Mouse (Mus musculus): ENCODE results near the gene Spsb2.
"Not testable (repeated sequence)": the region's sequence is repeated elsewhere in the genome, so short reads cannot be mapped to it uniquely, and the experiment has no call there.

Spsb2 gene

DNA sequence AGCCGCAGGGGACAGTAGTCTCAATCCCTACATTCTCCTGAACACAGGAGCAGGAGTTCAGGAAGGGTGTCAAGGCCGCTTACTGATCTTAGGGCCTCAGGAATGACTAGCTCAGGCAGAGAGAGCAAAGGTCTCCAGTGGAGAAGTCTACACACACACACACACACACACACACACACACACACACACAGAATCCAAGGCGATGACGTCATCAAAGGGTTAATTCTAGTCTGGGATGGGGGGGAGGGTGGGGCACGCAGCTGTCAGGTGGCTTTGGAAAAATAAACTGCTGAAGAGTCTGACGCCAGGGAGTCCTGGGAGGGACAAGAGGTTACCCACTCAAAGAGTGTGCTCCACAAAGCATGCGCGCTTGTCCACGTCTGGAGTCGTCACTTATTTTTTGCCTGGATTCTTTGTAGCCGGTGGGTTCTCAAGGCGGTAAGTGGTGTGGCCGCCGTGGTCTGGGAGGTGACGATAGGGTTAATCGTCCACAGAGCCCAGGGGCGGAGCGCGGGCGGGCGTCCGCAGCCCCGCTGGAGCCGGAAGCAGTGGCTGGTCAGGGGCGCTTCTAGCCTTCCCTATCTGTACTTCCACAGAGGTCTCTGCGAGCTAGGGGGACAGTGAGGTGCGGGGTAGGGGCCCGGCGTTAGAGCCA lies at the start of gene Spsb2:
Gene Spsb2 (plus strand): TSS at position 304 of the 655 bp plus-strand sequence.
- DNase-seq (ENCODE audit: low spot score in 2 of 2): peak; percentile 66 to 73

DNA sequence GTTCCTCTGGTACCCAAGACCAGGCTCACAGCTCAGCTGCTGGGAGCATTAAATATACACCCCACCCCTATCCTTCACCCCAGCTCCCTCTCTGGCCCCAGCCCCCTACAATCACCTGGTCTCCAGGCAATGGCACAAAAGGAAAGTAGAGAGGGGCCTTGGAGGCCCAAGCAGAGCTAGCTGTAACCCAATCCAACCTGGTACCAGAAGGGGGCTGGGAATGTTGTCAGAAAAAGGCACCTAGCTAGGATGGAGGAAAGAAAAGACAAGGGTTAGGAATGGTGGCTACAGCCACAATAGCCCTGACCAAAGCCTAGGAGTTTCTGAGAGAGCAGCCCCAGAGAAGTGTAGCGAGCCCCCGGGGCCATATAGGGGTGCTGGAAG lies 49.6 kb upstream of the Spsb2 start:
- DNase-seq (ENCODE audit: low spot score in 2 of 2): no peak

DNA sequence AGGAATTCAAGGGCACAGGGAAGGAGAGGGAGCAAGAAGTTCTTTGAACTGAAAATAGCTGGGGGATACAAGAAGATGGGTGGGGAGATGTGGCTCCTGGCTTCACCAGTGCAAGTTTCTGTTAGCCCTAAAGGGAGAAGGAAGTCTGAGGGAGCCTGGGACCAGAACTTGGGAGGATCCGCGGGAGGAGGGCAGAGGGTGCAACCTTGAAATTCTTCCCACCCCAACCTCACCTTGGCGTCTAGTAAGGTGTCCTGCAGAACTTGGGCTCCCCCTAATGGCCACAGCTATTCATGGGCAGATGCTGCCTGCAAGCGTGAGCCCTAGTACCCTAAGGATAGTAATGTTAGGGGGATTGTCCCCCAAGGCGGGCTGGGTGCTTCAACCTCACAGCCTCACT lies 49.2 kb upstream of the Spsb2 start:
- peak; percentile 73 to 89 for DNase-seq (ENCODE audit: low spot score in 2 of 2)

DNA sequence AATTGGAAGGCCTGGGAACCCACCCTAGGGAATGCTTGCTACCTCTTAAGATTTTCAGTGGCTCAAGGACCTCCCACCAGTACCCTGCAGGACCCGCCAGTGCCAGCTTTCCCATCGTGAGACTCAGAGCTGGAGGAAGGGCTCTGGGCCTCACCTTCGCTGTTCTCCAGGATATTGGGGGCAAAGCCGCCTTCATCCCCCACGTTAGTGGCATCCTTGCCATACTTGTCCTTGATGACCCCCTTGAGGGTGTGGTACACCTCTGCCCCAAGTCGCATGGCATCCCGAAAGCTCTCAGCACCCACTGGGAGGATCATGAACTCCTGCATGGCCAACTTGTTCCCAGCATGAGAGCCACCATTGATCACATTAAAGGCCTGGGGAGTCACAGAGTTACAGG lies 42.5 kb upstream of the Spsb2 start:
- no peak for DNase-seq (ENCODE audit: low spot score in 2 of 2)

DNA sequence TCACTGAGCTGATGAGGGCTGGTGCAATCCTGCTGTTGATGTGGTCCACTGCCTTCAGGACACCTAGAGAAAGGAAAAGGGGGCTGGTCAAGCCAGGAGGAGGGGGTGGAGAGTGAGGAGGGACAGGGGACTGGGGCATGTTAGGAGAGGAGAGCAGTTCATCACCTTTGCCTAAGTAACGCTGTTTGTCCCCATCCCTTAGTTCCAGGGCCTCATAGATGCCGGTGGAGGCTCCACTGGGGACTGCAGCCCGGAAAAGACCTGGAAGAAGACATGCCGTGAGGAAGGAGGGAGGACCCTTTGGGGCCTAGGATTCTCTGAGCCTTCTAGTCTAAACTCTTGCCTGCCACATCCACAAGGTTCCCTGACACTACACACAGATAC lies 40.9 kb upstream of the Spsb2 start:
- no peak for DNase-seq (ENCODE audit: low spot score in 2 of 2)

DNA sequence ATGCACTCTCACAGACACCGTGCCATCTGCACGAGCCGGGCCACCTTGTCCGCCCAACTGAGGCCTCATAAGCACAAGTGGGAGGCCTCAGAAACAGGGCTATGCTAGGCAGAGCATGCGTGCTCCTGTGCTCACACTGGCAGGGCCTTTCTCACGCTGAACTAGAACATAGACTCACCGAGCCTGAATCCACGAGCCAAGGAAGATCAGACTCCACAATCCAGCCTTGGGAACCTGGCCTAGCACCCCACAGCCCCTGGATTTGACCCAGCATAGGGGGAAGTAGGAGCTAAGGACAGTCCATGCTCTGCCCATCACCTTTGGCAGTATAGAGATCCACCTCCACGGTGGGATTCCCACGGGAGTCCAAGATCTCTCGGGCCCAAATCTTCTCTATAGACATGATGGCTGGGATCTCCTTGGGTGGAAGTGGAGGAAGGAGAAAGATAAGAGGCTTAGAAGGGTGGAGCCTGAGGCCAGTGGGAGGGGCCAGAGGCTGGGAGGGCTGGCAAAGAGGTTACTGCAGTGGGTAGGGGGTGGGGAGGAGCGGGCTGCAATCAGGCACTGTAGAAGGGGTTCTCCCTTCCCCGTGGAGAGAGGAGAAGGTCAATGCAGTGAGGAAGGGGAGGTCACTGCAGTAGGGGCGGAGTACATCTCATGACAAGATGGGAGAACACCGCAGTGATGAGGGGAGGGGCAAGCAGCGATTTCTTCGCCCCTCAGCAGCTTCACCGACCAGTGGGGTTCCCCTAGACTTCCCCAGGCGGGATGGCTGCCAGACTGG lies 40.3 kb upstream of the Spsb2 start:
- DNase-seq (ENCODE audit: low spot score in 2 of 2): no peak

DNA sequence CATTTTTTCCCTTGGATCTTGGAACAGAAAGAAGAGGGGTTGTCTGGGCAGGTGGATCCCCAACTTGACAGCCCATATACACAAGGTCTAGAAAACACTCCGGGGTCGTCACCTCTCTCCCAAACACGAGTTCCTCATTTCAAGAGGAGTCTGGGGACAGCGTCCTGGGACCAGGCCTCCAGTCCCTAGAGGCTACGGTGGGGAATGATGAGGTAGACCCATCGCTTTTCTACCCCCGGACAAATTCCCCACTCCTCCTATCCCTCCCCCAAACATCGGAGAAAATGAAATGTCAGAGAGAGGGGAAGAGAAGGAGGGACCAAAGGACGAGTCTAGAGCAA lies 39.8 kb upstream of the Spsb2 start:
- DNase-seq (ENCODE audit: low spot score in 2 of 2): no peak

DNA sequence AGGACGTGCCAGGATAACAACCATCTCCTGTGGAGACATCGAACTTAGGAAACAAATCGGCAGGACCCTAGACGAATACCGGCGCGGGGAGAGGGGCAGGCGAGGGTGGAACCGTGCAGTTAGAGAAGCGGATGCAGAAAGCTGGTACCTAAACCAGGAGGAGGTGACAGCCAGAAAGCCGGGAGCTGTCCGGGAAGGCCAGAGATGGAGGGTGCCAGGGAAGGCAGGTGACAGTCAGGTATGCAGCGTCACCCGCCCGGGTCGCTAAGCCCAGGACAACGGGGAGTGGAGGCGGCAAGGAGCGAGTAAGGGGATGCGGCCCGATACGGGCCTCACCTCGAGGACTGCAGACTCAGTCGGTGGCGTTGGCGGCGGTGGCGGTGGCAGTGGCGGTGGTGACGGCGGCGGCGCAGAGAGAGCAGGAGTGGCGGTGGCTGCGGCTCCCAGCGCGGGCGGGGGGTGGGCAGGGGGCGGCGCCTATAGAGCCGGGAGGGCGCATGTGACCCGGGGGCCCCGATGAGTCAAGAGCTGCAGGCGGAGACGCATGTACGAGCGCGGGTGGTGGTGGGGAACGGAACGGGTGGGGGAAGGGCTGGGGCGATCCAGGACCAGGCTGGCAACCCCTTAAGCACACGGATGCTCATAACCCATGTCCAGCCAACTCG lies 39.2 kb upstream of the Spsb2 start, which contains the start of gene Eno2:
Gene Eno2 (minus strand): TSS at position 573 of the 665 bp plus-strand sequence.
- DNase-seq (ENCODE audit: low spot score in 2 of 2): peak in 1 of 2 experiments; percentile 41

DNA sequence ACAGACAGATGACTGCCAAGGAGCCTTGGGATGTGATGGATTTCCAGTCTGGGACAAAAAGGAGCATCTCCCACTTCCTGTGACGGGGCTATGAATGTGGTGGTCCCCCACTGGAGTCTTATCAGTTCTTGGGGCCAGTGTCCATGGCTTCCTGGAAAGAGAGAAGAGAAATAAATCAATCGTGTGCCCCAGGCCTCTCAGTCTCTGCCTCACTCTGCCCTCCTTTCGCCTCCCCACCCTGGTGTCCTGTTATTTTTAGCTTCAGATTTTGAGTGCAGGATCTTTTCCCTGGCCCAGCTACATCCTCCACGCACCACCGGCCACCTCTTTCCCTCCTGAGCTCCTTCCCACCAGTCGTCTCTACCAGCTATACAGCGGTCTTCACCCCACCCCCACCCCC lies 38.4 kb upstream of the Spsb2 start:
- no peak for DNase-seq (ENCODE audit: low spot score in 2 of 2)

DNA sequence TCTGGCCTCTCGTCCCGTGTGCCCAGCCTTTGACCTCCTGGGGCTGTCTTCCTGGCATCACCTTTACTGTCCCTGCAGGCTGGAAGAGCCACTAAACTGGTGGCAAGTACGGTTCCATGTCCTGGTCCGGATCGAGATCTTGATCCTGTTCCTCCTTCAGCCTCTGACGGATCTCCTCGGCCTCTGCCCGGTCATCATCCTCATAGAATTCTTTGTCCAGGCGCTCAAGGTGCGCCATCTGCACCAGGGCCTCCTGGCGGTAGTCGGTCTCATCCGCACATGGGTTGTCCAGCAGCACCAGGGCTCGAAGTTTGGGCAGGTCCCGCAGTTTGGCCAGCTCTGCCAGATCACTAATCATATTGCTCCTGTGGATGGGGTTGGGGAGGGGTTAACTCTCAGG lies 38.0 kb upstream of the Spsb2 start:
- DNase-seq (ENCODE audit: low spot score in 2 of 2): no peak

DNA sequence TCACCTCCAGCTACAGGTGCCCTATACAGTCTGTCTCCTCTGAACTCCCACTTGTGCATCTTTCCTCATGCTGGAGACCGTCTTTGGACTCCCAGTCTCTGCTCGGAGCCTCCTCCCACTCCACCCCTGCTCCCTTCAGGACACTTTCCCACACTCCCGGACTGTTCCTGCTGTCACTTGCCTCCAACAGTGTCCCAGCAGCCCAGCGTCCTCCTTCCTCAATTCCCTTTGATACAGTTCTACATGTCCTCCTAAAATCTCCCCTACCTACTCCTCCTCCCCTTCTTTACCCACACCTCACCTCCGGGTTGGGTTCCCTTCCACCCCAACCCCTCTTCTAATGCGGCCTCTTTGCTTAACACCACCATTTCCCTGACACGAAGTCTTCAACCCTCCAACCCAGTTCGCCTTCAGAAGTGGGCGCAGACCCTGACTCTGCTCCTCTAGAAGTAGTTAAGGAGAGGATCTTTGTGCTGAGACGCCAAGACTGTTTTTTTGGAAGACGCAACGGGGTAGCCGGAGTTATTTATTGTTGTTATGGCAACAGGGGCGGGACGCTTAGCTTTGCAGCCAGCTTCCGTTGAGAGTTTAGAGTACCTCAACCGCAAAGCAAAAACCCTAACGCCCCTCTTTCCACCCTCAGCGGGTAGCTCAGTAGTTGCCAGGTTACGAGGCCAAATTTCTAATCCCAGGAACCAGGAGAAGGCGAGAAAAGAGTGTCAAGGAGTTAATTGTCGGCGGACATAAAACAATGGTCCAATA lies 29.1 kb upstream of the Spsb2 start, which contains the start of gene Lrrc23:
Gene Lrrc23 (minus strand): TSS at position 506 of the 762 bp plus-strand sequence.
- peak in 1 of 2 experiments; percentile 44 for DNase-seq (ENCODE audit: low spot score in 2 of 2)

DNA sequence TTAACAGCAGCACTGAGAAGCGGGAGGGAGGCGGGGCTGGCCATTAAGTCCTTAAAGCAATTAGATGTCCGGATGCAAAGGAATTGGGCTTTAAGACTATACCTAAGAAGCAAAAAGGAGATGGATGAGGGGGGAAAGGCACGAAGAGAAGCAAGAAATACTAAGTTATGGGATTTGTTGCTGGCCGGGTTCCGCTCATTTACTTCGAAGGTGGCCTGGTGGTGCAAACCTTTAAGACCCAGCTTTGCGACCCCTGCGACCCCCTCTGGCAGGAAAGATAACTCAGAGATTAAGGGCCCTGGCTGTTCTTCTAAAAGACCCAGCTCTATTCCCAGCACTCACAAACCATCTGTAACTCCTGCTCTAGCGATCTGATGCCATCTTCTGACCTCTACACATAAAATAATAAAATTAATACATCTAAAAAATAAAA lies 28.5 kb upstream of the Spsb2 start:
- DNase-seq (ENCODE audit: low spot score in 2 of 2): no peak

DNA sequence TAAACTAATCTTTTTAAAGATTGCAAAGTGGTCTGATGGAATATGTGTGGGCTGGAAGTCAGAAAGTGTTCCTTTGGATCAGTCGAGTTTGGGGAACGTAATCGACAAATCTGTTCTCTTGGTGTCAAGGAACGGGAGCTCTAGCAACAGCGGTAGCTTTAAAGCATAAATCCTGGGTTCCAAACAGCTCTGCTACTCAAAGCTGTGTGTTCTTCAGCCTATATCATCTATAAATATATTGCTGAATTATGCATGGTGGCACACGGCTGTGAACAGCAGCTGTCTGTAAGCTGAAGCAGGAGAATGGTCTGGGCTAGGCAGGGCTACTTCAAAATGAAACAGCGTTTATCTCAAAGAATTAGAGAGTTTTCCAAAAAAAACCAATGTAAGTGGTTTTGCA lies 27.5 kb upstream of the Spsb2 start:
- no peak for DNase-seq (ENCODE audit: low spot score in 2 of 2)

DNA sequence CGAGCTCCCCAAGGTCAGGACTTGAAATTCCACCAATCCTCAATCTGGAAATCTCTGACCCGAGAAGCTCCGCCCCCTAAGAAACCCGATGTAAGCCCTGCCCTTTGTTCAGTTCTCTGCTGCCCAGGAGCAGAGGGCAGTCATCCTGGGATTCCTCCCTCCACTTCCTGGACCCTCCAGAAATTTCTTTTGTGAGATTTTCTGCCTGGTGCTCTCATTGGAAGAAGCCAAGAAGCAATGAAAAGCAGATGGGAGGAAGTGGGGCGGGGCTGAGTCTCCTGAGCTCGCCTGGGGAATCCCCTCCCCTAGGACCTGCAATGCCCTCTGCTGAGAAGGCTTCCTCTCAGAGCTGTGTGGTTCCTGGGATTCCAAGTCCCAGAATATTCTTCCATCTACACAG lies 26.0 kb upstream of the Spsb2 start:
- DNase-seq (ENCODE audit: low spot score in 2 of 2): peak in 1 of 2 experiments; percentile 56

DNA sequence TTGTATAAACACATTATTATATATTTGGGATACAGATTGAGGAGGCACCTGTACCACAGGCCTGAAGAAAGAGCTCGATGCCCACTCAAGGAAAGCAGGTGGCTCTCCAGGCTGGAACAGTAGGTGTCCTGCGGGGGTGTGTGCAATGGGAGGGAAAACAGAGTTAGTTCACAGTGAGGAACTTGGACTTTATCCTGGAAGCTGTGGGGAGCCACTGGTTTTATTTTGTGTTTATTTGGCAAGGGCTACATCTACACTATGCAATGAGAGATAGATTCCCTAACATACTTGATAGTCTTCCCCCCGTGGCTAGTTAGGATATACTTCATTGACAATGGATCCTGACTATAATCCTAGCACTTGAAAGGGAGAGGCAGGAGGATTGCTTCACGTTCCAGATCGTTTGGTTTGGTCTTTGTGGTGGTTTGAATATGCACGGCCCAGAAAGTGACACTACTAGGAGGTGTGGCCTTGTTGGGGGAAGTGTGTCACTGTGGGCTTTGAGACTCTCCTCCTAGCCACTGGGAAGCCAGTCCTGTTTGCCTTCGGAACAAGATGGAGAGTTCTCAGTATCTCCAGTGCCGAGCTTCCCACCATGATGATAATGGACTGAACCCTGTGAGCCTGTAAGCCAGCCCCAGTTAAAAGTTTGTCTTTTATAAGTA lies 21.6 kb upstream of the Spsb2 start:
- no peak for DNase-seq (ENCODE audit: low spot score in 2 of 2)

DNA sequence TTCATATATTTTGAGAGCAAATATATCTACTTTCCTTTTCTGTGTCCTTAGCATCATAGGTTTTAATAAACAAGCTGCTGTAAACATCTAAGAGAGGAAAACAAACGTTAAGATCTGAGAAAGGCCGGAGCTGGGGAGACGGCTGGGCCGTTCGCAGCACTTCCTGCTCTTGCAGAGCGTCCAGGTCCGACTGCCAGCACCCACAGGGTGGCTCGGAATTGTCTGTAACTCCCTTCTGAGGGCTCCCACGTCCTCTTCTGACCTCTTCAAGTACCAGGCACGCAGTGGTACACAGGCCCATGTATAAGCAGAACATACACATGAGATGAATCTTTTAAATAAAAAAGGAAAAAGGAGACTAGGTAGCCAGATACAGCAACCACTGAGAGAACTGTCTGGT lies 20.7 kb upstream of the Spsb2 start:
- no peak for DNase-seq (ENCODE audit: low spot score in 2 of 2)

DNA sequence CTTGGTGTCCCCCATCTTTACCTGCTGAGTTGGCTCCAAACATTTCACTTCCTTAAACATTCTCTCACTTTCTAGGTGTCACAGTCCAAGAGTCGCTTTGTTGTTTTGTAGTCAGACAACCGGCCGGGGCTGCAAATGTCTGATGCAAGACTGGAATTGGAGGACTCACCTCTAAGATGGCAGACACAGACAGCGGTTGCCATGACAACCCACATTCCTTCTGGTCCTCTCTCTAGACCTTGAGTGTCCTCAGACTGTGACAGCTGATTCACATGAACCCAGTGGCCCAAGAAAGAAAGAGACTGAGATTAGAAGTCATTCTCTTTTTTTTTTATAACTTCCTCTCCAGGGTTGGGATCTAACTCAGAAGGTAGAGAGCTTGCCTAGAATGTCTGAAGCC lies 18.9 kb upstream of the Spsb2 start:
- DNase-seq (ENCODE audit: low spot score in 2 of 2): no peak

DNA sequence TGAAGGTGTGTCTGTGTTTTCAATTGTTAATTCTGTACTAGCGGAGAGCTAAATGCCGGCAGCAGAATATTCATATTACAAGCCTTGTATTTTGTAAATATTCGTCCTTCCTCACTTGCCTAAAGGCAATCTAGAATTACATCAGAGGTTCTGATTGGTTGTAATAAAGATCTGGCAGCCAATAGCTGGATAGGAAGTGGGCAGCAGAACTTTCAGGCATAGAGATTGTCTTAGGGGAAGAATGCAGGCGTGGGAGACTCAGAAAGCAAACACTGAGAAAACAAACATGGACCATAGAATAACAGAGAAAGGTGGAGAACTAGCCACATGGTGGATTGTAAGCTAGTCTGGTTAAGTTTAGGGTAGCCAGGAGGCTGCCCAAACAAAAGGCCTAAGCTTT lies 18.3 kb upstream of the Spsb2 start:
- DNase-seq (ENCODE audit: low spot score in 2 of 2): no peak

DNA sequence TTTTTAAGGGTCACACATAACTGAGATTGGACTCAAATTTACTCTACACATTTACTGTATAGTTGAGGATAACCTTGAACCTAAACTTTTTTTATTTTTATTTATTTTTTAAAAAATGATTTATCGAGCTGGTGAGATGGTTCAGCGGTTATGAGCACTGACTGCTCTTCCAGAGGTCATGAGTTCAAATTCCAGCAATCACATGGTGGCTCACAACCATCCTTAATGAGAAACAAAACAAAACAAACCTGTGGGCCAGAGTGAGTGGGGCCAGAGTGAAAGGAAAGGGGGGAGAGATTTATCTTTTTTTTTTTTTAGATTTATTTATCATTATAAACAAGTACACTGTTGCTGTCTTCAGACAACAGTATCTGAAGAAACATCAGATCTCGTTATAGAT lies 16.6 kb upstream of the Spsb2 start:
- no peak for DNase-seq (ENCODE audit: low spot score in 2 of 2)

DNA sequence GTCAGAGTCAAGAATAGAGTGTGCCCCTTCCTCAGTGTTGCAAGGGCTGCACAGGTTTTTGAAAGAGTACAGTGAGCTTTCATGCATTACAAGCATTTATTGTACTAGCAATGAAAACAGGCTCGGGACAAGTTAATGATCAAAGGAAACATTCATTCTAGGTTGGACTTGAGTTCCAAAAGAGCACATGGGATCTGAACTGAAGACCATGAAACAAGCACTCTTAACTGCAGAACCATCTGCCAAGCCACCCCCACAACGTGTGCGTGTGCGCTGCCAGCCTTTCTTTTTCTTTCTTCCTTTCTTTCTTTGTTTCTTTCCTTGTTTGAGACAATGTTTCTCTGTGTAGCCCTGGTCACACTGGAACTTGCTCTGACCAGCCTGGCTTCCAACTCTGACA lies 12.7 kb upstream of the Spsb2 start:
- DNase-seq (ENCODE audit: low spot score in 2 of 2): no peak

DNA sequence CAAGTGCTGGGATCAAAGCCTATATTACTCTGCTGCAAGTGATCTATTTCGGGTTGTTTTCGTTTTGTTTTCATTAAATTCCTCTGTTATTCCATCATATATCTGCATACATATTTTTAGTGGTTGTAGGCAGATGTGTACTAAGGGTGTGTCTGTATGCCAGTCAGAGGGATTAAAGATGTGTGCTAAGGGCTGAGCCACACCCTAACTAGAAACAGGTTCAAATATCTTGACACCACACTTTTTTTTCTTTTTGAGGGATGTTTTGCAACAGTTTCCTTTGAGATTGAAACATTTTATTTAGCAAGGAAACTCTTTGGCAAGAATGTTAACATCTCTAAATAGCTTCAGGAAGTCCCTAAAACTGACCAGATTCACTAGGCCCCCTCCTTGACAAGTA lies 12.3 kb upstream of the Spsb2 start:
- DNase-seq (ENCODE audit: low spot score in 2 of 2): no peak

DNA sequence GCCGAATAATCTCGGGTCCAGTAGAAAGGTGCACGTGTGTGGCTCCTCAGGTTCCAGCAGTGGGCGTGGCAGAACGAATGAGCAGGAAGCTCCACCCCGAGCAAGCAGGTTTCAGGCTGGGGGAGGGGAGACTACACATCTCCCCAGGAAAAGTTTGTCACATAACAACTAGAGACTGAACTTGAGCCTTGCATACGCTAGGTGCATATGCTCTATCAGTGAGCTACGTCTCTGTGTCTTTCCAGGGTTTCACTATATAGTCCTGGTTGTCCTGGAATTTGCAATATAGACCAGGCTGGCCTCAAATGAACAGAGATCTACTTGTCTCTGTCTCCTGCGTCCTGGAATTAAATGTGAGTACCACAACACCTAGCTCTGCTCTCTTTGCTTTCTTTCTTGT lies 6.1 kb upstream of the Spsb2 start:
- not testable (repeated sequence) for DNase-seq (ENCODE audit: low spot score in 2 of 2)

Measured in spleen, postnatal 10 days (tissue).